Mouse (Mus musculus) G1E (cell line): ENCODE measurements at regions not wholly inside any gene's neighbourhood (a gene's known extent, or its start where the extent isn't known, plus 50 kb on each side); places are given as distances from the start of the nearest gene placed in this dataset.

Experiments
- CTCF ChIP-seq: IDR thresholded peaks from 2 replicates; pipeline ENCODE4 v1.5.1; 2012; ENCODE audit warnings: low read depth, low read length, inconsistent platforms, mixed read lengths
- GATA1 ChIP-seq: IDR thresholded peaks from 2 replicates; pipeline ENCODE4 v1.6.1; 2012; ENCODE audit warnings: borderline replicate concordance, low read length, inconsistent platforms, mixed read lengths
- TAL1 ChIP-seq: conservative IDR thresholded peaks from 2 replicates; pipeline ENCODE4 v1.6.1; 2012; ENCODE audit warnings: low read depth, low read length, inconsistent platforms, mixed read lengths

DNA sequence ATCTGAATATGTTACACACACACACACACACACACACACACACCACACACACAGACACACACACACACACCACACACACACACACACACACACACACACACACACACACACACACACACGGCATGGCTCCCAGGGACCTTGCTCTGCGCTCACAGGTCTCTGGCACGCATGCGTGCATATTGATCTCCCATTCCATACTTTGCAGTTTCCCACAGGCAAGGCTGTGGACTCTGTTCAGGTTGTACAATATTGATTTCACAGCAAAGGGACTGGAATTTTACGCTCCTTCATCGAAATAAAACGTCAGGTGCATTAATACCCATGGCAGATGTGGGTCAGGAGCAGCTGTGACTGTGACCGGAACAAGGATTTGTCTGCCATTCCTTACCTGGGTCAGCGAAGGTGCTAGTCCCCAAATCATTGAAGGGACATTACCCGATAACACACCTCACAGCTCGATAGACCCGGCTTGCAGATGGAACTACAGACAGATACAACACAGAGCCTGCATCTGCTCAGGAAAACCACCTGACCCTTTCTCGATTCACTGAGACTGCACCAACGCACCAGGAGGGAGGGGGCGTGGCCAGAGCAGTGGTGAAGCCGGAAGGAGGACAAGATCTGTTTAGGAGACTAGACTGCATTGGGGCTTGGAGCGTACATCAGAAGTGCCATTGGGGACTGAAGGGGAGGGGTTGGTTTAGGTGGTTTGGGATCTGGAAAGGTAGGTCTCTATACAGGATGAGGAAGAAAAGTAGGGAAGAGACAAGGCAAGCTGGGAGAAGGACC, 91.1 kb upstream of the Sulf2 start:
- TF ChIP-seq CTCF (no peak), GATA1 (no peak), TAL1 (no peak)
